Mouse (Mus musculus): ENCODE data around the gene Exd2.

The Exd2 gene

DNA sequence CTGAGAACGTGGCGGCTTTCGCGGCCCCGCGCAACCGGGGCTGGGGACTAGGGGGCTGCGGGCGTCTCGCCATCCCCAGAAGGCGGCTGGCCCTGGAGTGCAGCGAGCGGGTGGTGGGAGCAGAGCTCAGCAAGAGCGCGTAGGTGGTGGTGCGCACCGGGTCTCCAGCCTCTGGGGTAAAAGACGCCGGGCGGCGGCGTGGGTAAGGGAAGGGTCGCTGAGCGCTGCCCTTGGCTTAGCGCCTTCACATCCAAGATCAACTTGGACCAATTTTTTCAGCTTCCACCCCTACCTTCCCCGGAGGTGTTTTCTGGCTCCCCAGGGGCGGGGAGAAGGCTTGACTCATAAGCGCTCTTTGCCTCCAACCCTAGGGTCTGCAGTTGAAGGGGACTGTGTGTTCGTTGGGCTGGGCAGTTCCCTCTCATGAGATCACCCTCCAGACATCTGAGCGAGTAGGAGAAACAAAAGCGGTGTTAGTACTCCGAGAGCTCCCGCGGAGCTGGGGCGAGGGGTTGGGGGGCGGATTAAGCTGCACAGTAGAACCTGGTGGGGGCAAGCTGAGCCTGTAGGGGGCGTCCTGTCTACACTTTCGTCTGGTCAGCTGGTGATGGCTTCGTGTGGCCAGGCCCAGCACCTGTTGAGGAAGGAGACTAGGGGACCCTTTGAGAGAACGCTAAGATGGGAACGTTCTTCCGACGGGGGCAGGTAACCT lies 56.9 kb downstream of the Exd2 start:
- H3K36me3 ChIP-seq (ENCODE audit: control insufficient read depth, insufficient read depth, low read length, poor library complexity, severe bottlenecking) = no peaks in the 10 kb centered on the region
- DNase-seq (ENCODE audit: low read depth, low spot score) = no peak
- H3K27me3 ChIP-seq (ENCODE audit: control insufficient read depth, insufficient read depth, low read length, poor library complexity, severe bottlenecking) = no peaks in the 10 kb centered on the region; the same call in 1 of the 2 replicates

DNA sequence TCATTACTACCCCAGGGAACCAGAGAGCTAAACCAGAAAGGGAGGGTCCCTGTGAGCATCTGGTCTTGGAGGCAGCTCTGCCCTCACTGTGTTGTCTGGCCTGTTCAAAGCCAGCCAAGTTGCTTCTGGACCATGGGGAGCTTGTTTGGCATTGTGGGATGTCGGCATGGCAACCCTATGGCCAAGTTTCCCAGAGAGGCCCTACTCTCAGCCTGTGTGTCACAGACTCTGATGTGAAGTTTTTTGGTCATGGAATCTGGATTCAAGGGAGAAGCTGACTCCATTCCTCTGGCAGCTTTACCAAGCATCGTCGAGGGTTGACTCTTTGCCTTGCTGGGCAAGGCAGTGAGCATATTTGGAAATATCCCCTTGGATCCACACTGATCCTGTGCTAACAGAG lies 59.1 kb downstream of the Exd2 start:
- no peak for DNase-seq (ENCODE audit: low read depth, low spot score)

DNA sequence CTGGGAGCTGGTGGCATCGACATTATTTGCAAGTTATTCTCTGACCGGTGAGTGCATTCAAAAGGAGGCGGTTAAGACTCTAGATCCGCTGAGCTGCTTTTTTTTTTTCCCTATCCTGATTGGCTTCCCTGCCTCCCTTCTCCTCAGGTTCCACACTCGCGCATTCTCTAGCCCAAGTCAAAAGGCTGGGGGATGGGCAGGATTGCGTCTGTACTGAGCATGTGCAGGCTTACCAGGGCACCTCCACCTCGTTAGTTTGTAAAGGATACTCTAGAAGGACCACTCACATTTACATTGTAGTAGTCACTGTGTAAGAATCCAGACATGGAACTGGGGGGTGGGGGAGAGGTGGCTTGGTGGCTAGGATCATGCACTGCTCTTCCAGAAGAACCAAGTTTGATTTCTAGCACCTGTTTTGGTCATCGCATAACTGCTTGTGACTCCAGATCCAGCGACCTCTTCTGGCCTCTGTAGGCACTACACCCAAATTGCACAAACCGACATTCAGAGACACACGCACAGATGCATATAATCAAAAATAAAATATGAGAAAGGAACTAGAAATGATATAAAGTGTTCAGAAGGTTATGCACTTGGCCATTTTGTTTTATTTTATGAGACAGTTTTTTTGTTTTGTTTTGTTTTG lies 61.5 kb downstream of the Exd2 start:
- Histone ChIP-seq H3K36me3 (ENCODE audit: control insufficient read depth, insufficient read depth, low read length, poor library complexity, severe bottlenecking) (no peaks in the 10 kb centered on the region), H3K27me3 (ENCODE audit: control insufficient read depth, insufficient read depth, low read length, poor library complexity, severe bottlenecking) (no peaks in the 10 kb centered on the region)
- no peak for DNase-seq (ENCODE audit: low read depth, low spot score)

More for the DNA sequence above, 59.1 kb downstream of the Exd2 start:
- Histone ChIP-seq H3K36me3 (ENCODE audit: control insufficient read depth, insufficient read depth, low read length, poor library complexity, severe bottlenecking) (no peaks in the 10 kb centered on the region), H3K27me3 (ENCODE audit: control insufficient read depth, insufficient read depth, low read length, poor library complexity, severe bottlenecking) (no peaks in the 10 kb centered on the region; the same call in 1 of the 2 replicates)

DNA sequence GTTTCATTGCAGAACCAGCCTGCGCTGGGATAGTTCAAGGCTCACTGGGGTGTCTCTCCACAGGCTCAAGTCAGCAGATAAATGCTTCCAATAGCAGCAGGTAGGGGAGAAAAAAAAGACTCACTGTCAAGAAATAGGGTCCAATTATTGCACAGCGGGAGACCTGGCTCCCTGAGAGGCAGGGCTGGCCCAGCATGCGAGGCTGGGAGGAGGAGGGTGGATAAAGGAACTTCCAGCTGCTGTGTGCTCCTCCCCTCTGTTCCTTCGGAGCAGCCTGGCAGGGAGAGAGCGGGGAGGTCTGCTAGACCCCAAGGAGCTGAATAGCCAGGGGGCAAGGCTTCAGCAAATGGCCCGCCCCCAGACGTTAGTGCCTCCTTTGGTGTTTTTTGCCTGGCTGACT lies 62.6 kb downstream of the Exd2 start:
- Histone ChIP-seq H3K36me3 (ENCODE audit: control insufficient read depth, insufficient read depth, low read length, poor library complexity, severe bottlenecking) (no peaks in the 10 kb centered on the region), H3K27me3 (ENCODE audit: control insufficient read depth, insufficient read depth, low read length, poor library complexity, severe bottlenecking) (no peaks in the 10 kb centered on the region)
- DNase-seq (ENCODE audit: low read depth, low spot score) = no peak

DNA sequence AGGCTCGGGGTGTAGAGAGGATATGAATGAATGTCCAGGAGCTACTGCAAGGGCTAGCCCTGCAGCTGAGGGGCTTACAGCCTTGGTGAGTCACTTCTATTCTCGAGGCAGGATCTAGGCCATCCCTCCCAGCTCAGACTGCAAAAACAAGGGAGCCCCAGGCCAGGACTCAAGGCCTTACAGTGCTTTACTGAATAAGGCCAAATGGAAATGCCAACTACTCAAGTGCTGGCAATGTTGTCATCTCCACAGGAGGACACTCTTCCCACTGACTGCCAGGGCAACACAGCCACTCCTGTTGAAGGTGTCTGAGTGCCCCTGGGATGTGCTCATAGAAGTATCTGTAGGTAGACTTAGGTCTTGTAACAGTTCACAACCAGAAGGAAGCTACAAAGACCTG lies 63.6 kb downstream of the Exd2 start:
- no peak for DNase-seq (ENCODE audit: low read depth, low spot score)
- H3K27me3 ChIP-seq (ENCODE audit: control insufficient read depth, insufficient read depth, low read length, poor library complexity, severe bottlenecking) = no peaks in the 10 kb centered on the region
- H3K36me3 ChIP-seq (ENCODE audit: control insufficient read depth, insufficient read depth, low read length, poor library complexity, severe bottlenecking) = no peaks in the 10 kb centered on the region

DNA sequence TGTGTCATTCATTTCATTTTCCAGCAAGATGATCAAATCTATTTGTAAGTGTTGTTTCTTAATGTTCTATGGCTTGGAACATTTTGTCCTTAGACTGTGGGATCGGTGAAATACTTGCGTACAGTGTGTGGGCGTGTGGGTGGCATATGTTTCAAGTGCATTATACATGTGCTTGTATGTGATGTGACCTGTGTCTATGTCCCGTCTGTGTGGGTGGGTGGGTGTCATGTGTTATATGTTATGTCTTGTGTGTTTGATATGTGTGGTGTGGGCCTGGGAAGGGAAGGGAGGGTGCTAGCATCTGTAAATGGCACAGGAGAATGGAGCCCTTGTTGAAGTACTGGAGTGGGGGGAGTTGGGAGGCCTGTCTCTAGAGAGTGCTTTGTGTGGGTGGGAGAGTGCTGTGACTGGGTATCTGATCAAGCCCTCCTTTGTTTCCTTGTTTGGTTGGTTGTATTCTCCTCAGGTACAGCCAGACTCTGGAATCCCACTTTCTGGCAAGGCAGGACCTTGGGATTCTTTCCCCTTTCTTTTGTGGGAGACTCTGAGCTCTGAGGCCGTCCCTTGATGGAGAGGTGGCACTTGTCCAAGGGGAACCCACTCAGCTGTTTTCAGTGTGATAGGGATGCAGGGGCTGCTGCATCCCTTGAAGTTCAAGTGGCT lies 65.0 kb downstream of the Exd2 start:
- DNase-seq (ENCODE audit: low read depth, low spot score) = no peak
- Histone ChIP-seq H3K27me3 (ENCODE audit: control insufficient read depth, insufficient read depth, low read length, poor library complexity, severe bottlenecking) (no peaks in the 10 kb centered on the region), H3K36me3 (ENCODE audit: control insufficient read depth, insufficient read depth, low read length, poor library complexity, severe bottlenecking) (no peaks in the 10 kb centered on the region)

DNA sequence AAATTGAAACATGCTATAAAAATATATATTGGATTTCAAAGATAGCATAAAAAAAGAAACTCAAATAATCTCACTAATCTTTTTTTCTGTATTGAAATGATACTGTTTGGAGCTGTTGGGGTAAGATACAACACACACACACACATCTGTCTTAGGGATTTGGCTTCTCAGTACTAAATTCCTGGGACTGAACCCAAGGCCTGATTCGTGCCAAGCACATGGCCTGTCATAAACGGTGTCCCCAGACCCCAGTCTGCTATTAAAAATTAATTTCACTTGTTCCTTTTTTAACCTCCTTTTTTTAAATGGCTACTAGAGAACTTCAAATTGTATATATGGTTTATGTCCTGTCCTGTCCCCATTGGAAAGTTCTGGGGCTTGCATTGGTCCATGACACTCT lies 67.2 kb downstream of the Exd2 start:
- DNase-seq (ENCODE audit: low read depth, low spot score) = no peak
- H3K27me3 ChIP-seq (ENCODE audit: control insufficient read depth, insufficient read depth, low read length, poor library complexity, severe bottlenecking) = no peaks in the 10 kb centered on the region
- no peaks in the 10 kb centered on the region for H3K36me3 ChIP-seq (ENCODE audit: control insufficient read depth, insufficient read depth, low read length, poor library complexity, severe bottlenecking)

DNA sequence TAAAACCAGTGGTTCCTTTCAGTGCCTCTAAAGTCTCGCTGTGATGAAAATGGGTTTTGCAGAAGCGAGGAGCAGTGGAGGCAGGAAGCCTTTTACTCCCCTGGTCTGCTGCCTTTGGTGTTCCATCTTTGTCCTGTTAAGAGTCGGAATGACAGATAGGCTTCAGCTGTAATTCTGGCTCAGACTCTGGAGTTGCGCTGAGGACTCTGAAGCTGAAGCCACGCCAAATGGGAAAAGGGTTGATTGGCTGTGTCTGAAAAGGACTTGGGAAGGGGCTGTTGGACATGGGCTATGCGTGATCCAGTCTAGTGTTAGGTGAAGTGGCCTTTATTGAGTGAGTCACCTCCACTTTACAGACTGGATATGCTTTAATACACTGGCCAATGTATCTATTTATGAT lies 67.7 kb downstream of the Exd2 start:
- DNase-seq (ENCODE audit: low read depth, low spot score) = no peak
- Histone ChIP-seq H3K27me3 (ENCODE audit: control insufficient read depth, insufficient read depth, low read length, poor library complexity, severe bottlenecking) (no peaks in the 10 kb centered on the region), H3K36me3 (ENCODE audit: control insufficient read depth, insufficient read depth, low read length, poor library complexity, severe bottlenecking) (no peaks in the 10 kb centered on the region)

DNA sequence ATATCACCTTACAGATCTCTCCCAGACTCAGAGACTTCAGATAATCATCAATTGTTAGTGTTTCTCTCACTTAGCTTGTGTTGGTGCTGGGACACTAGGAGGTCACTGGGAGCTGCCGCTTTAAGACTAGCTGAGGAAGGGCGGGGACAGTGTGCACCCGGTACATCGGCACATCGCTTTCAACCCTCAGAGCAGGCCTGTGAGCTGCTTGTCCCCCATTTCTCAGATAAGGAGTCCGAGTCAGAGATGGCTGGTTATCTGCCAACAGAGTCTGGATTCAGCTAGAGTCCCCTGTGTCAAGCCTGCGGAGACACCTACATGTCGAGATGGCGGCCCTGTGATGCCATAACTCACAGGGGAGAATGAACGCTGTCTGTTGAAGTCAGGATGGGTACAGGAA lies 68.7 kb downstream of the Exd2 start:
- Histone ChIP-seq H3K36me3 (ENCODE audit: control insufficient read depth, insufficient read depth, low read length, poor library complexity, severe bottlenecking) (no peaks in the 10 kb centered on the region), H3K27me3 (ENCODE audit: control insufficient read depth, insufficient read depth, low read length, poor library complexity, severe bottlenecking) (no peaks in the 10 kb centered on the region)
- no peak for DNase-seq (ENCODE audit: low read depth, low spot score)

DNA sequence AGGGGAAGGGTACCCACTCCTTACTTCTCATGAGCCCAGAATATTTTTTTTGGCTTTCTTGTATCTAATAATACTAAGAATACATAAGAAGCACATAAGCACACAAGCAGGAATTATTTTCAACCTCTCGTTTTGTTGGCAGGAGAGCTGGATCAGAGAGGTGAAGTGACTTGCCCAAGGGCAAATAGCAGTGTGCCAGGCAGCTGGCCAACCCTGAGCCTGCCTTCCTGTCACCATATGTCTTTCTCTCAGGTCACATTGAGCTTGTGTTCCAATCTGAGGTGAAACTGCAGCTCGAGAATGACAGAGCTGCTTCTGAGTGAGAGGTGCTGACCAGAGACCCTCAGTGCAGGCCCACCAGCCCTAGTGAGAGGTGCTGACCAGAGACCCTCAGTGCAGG lies 71.0 kb downstream of the Exd2 start:
- no peaks in the 10 kb centered on the region for H3K36me3 ChIP-seq (ENCODE audit: control insufficient read depth, insufficient read depth, low read length, poor library complexity, severe bottlenecking)
- no peaks in the 10 kb centered on the region for H3K27me3 ChIP-seq (ENCODE audit: control insufficient read depth, insufficient read depth, low read length, poor library complexity, severe bottlenecking)
- no peak for DNase-seq (ENCODE audit: low read depth, low spot score)

DNA sequence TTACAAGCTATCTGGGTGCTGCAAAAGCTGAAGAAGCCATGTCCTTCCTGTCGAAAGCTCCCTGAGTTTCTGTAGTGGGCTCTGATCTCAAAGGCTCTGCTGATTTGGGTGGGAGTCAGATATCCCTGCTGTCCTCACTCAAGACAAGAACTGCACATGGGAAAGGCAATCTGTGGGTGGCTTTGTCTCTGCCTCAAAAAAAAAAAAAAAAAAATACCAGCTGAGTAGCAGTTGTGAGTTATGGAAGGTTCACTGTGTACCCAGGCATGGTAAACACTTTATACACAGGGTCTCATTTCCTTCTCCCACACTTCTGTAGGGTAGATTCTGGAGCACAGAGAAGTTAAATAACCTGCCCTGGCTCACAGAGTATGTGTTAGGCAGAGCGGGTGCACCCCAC lies 74.4 kb downstream of the Exd2 start:
- H3K27me3 ChIP-seq (ENCODE audit: control insufficient read depth, insufficient read depth, low read length, poor library complexity, severe bottlenecking) = no peaks in the 10 kb centered on the region
- no peaks in the 10 kb centered on the region for H3K36me3 ChIP-seq (ENCODE audit: control insufficient read depth, insufficient read depth, low read length, poor library complexity, severe bottlenecking)
- DNase-seq (ENCODE audit: low read depth, low spot score) = no peak

DNA sequence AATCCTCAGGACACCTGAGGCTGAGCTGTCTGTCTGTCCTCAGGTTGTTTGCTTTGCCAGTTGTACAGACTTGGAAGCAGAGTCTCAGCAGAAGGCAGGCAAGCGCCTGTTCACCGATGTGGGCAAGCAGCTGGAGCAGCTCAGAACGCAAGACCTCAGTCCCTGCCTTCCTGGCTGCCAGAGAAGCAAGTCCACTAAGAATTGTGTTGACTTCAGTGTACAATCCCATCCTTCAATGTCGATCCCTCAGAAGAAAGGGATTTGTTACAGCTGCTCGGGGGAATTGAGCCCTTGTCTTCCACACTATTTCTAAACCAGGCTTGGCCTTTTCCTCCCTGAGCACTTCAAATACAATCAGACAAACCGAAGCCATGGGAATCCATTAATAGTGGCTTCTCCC lies 75.4 kb downstream of the Exd2 start:
- H3K27me3 ChIP-seq (ENCODE audit: control insufficient read depth, insufficient read depth, low read length, poor library complexity, severe bottlenecking) = no peaks in the 10 kb centered on the region
- no peaks in the 10 kb centered on the region for H3K36me3 ChIP-seq (ENCODE audit: control insufficient read depth, insufficient read depth, low read length, poor library complexity, severe bottlenecking)
- DNase-seq (ENCODE audit: low read depth, low spot score) = no peak

DNA sequence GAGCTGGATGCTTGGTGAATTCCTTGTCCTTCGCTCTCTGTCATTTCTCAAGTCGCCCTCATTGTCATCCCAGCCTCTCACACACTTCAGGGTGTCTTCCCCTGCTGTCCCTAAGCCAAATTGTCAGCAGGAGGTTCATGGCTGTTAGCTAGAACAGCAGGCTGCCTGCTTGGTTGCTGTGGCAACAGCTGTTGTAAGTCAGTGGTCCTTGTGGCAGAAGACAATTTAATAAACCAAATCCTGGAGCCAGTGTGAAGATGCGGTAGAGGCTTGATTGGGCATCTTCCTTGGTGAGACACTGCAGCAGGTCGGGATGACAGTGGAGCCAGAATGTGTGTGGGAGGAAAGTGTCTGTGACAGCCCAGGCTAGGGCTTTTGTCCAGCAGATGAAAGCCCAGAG lies 82.4 kb downstream of the Exd2 start:
- no peak for DNase-seq (ENCODE audit: low read depth, low spot score)
- Histone ChIP-seq H3K27me3 (ENCODE audit: control insufficient read depth, insufficient read depth, low read length, poor library complexity, severe bottlenecking) (no peaks in the 10 kb centered on the region), H3K36me3 (ENCODE audit: control insufficient read depth, insufficient read depth, low read length, poor library complexity, severe bottlenecking) (no peaks in the 10 kb centered on the region)

DNA sequence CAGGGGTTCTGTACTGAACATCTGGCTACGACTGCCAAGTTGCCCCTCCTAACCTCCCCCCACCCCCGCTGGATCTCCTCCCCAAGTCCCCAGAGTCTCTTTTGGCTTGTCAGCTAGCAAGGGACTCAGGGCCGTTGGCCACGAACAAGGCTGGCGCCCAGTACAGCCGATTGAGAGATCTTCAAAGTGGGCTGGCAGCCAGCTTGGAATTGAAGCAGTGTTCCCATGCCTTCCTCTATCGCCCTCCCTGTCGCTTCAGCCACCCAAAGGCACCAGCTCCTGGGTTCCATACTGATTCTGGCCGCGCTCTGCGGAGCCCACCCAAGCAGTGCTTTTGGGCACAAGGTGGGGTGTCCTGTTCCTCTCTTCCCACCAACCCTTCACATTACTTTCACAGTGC lies 86.8 kb downstream of the Exd2 start:
- Histone ChIP-seq H3K27me3 (ENCODE audit: control insufficient read depth, insufficient read depth, low read length, poor library complexity, severe bottlenecking) (no peaks in the 10 kb centered on the region), H3K36me3 (ENCODE audit: control insufficient read depth, insufficient read depth, low read length, poor library complexity, severe bottlenecking) (no peaks in the 10 kb centered on the region)
- no peak for DNase-seq (ENCODE audit: low read depth, low spot score)
